Mouse (Mus musculus) kidney, adult 2 months (tissue): Measurements from ENCODE around the gene Sox5. TPM values are rescaled to one million over a fixed set of nuclear protein-coding genes. Genes with fewer than 3 reads are reported as not detected.

Experiments used
- DNase-seq: peaks from one replicate; pipeline ENCODE4 v3.0.0; 2021
- H3K27ac ChIP-seq: fragments of 200-500 bp; 2 replicates; pipeline ENCODE4 v1.5.1; 2012; ENCODE audit warnings: low read depth, low read length, control low read depth, inconsistent platforms; ENCODE audit not compliant: insufficient read depth
- H3K27me3 ChIP-seq: fragments of 200-500 bp; replicated peaks from 2 replicates; pipeline ENCODE4 v1.6.1; 2012; ENCODE audit warnings: mild to moderate bottlenecking, moderate library complexity, low read length, inconsistent platforms; ENCODE audit not compliant: control insufficient read depth, insufficient read depth
- H3K36me3 ChIP-seq: fragments of 200-500 bp; 2 replicates; pipeline ENCODE4 v1.6.1; 2012; ENCODE audit warnings: mild to moderate bottlenecking, moderate library complexity, low read length, inconsistent platforms; ENCODE audit not compliant: control insufficient read depth, insufficient read depth
- H3K4me1 ChIP-seq: fragments of 200-500 bp; 2 replicates; pipeline ENCODE4 v1.6.1; 2011; ENCODE audit warnings: low read length; ENCODE audit not compliant: control insufficient read depth, insufficient read depth
- H3K4me3 ChIP-seq: fragments of 200-500 bp; 2 replicates; pipeline ENCODE4 v1.5.1; 2011; ENCODE audit warnings: mild to moderate bottlenecking, low read depth, low read length, control low read depth; ENCODE audit not compliant: insufficient read depth
- CTCF ChIP-seq: fragments of 200-500 bp; conservative IDR thresholded peaks from 2 replicates; pipeline ENCODE4 v1.5.1; 2011; ENCODE audit warnings: low read depth, mild to moderate bottlenecking, control low read depth, low read length, moderate library complexity, mixed read lengths; ENCODE audit not compliant: insufficient read depth, insufficient read length
- POLR2A ChIP-seq: fragments of 200-500 bp; IDR thresholded peaks from one replicate; pipeline ENCODE4 v1.6.1; 2011; ENCODE audit warnings: low read depth, low read length, control low read depth
- WGBS: fragments of 180-500 bp; shearing (Covaris S2); methylation state at CpG from one replicate; pipeline ENCODE4 v1.1.7; 2018; 5-methylcytosine and 5-hydroxymethylcytosine counted together
- polyA plus RNA-seq: library from polyadenylated mRNA; depleted of rRNA; stranded (reverse); fragments of >200 nt; gene quantifications from 2 replicates; pipeline ENCODE4 v1.2.3, GENCODE M21; 2012

Sox5 gene
- polyA plus RNA-seq, 1 experiment = 2.9 TPM

DNA sequence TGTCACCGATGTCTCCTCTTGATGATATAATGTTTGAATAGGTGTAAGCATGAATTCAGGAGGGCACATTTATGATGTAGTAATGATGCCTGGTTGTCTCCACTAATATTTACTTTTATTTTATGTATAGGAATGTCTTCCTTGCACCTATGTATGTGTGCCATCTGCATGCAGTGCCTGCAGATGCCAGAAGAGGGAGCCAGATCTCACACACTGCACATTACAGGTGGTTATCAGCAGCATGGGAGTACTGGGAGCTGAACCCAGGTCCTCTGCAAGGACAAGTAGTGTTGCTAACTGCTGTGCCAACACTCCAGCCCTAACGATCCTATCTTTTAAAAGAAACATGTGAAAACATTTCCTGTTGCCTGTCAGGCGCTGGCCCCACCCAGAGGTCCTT lies 442.2 kb downstream of the Sox5 start:
- Histone ChIP-seq H3K4me3 (no peak overlapping the region), H3K27me3 (no peaks in the 10 kb centered on the region), H3K36me3 (no peaks in the 10 kb centered on the region), H3K27ac (no peak overlapping the region), H3K4me1 (no peaks in the 10 kb centered on the region)
- no peak for TF ChIP-seq POLR2A
- peak; percentile 24; the same call in 1 of the 2 replicates for TF ChIP-seq CTCF
- no peak for DNase-seq
- 89% methylated on average over 3 of the region's 3 CpGs for WGBS

DNA sequence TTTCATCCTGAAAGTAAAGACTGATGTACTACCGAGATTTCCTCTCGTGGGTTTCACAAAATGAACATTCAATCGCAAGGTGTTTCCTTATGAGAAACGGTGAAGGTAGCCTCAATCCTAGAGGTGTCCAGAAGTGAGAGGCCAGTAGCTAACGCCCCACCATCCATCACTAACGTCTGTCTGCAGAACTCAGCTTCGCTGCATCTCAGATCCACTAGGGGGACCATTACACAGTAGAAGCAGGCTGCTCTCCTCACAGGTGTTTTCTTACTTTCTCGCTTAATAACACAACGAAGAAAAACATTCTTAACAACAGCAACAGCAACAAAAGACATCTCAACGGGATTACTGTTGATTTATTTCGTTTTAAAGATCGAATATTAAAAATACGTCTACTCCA lies 442.8 kb downstream of the Sox5 start:
- Histone ChIP-seq H3K4me1 (no peaks in the 10 kb centered on the region), H3K27ac (no peak overlapping the region), H3K4me3 (no peak overlapping the region), H3K36me3 (no peaks in the 10 kb centered on the region), H3K27me3 (no peaks in the 10 kb centered on the region)
- DNase-seq = peak; percentile 11
- 66% methylated on average over 13 of the region's 13 CpGs for WGBS
- peak; percentile 45; the same call in 1 of the 2 replicates for TF ChIP-seq CTCF
- TF ChIP-seq POLR2A = no peak

DNA sequence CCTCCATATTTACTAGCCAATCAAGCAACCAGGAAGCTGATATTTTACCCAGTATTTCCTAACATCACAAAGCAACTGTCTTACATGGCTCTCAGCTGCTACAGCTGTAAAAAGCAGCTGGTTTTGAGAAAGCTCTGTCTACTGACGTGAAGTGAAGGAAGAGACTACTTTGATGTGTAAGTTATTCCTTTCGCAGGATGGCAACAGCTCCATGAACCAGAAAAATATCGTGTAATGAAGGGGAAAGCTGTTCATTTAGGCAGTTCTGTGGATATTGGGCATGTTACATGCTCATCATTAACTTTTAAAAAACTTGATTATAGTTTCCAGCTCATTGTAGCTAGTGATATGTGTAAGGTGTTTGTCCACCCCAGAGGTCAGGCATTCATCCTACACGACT lies 443.6 kb downstream of the Sox5 start:
- 82% methylated on average over 4 of the region's 4 CpGs for WGBS
- DNase-seq = no peak
- no peaks in the 10 kb centered on the region for H3K4me1 ChIP-seq
- no peak overlapping the region for H3K4me3 ChIP-seq
- no peaks in the 10 kb centered on the region for H3K27me3 ChIP-seq
- no peak for TF ChIP-seq POLR2A
- no peak for TF ChIP-seq CTCF
- H3K27ac ChIP-seq = no peak overlapping the region
- H3K36me3 ChIP-seq = no peaks in the 10 kb centered on the region

DNA sequence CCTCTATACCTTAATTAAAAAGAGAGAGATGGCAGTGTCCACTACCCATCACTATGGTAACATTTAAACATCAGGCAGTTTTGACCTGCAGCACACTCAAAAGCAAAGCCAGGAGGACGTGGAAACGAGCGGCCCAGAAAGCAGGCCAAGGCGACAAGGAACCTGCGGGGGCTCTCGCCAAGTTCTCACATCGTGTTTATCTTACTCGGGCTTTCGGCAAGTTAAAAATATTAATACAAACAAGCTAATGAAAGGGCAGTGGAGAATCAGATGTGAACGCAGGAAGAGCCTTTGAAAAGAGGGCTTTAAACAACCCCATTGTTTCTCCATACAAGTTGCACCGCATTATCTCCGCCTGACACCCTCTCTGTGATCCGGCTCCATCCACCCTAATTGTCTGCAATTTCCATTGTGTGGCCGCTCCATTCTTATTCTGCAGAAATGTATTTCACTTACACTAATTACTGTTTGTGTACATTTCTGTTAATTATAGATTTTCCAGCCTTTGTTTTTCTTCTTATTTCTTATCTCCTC lies 444.3 kb downstream of the Sox5 start:
- Histone ChIP-seq H3K36me3 (no peaks in the 10 kb centered on the region), H3K27me3 (no peaks in the 10 kb centered on the region), H3K27ac (no peak overlapping the region), H3K4me1 (no peaks in the 10 kb centered on the region), H3K4me3 (no peak overlapping the region)
- no peak for DNase-seq
- 59% methylated on average over 14 of the region's 14 CpGs for WGBS
- TF ChIP-seq POLR2A = no peak
- no peak for TF ChIP-seq CTCF

DNA sequence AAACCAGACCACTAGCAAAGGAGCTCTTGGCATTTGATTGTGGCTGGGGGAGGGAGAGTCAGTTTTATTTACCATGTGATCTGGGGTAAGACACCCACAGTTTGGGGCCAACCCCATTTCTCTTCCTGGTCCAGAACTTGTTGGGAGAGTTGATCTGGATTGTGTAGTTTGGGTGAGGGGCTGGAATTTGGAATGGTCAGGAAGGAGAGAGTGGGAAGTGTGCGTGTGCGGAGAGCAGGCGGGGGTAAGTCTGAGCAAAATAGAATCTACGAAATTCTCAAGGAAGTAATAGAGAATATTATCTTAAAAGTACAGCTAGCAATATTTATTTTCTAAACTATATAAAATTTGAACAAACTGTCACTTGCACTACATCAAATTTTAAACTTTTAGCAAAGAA lies 445.0 kb downstream of the Sox5 start:
- Histone ChIP-seq H3K27ac (no peak overlapping the region), H3K4me1 (no peaks in the 10 kb centered on the region), H3K36me3 (no peaks in the 10 kb centered on the region), H3K27me3 (no peaks in the 10 kb centered on the region), H3K4me3 (no peak overlapping the region)
- 91% methylated on average over 4 of the region's 4 CpGs for WGBS
- DNase-seq = no peak
- TF ChIP-seq POLR2A (no peak), CTCF (no peak)

DNA sequence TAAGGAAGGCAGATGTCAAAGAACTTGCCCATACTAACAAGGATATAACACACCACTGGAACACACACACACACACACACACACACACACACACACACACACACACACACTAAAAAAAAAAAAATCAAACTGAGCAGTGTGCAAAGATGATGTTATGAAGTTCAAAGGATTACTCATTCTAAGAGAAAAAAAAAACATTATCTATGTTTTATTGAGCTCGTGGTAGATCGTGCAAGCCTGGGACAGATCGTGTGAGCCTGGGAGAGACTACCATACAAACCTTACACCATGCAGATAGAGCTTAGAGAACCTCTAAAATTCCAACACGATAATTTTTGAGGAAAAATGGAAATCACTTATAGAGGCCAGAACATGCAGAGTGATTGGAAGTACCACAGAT lies 448.6 kb downstream of the Sox5 start:
- no peak overlapping the region for H3K27ac ChIP-seq
- no peak overlapping the region for H3K4me3 ChIP-seq
- no peaks in the 10 kb centered on the region for H3K4me1 ChIP-seq
- DNase-seq = no peak
- TF ChIP-seq CTCF = no peak
- no peak for TF ChIP-seq POLR2A
- H3K36me3 ChIP-seq = no peaks in the 10 kb centered on the region
- H3K27me3 ChIP-seq = no peaks in the 10 kb centered on the region
- 86% methylated on average over 4 of the region's 4 CpGs for WGBS

DNA sequence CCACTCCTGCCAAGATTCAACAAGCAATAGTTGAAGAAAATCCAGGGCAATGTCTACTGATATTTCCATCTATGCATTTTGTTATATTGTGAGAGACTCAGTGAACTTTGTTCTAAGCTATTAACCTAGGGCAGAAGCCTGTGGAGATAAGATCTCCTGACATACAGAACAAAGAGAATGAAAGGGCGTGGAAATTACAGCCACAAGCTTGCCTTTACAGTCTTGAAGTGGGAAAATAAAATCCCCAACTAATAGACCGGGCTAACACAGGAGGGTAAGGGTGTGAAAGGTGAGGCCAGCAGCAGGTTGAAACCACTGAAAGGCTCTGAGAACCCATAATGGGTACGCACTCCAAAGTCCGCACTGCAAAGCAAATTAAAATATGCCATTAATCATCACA lies 449.8 kb downstream of the Sox5 start:
- no peak for DNase-seq
- Histone ChIP-seq H3K36me3 (no peaks in the 10 kb centered on the region), H3K27me3 (no peaks in the 10 kb centered on the region), H3K4me3 (no peak overlapping the region), H3K27ac (no peak overlapping the region), H3K4me1 (no peaks in the 10 kb centered on the region)
- TF ChIP-seq POLR2A (no peak), CTCF (no peak)
- WGBS = 86% methylated on average over 4 of the region's 4 CpGs

DNA sequence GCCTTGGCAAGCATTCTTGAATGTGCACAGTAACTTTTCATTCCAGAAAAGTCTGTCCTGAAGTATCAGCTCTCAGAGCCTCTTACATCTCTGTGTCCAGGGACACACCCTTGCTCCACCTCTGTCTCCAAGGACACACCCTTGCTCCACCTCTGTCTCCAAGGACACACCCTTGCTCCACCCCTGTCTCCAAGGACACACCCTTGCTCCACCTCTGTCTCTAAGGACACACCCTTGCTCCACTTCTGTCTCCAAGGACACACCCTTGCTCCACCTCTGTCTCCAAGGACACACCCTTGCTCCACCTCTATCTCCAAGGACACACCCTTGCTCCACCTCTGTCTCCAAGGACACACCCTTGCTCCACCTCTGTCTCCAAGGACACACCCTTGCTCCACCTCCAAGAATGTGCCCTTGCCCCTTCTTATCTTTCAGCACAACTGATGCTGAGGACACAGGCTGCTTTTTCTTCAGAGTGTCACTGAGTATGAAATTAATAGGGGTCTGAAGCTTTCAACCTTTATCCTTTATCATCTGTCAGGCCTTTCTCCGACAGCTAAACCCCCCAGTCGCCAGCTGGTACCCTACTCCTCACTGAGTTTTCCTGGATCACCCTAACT lies 452.4 kb downstream of the Sox5 start:
- Histone ChIP-seq H3K4me3 (no peak overlapping the region), H3K36me3 (no peaks in the 10 kb centered on the region), H3K27me3 (no peaks in the 10 kb centered on the region), H3K27ac (no peak overlapping the region), H3K4me1 (no peaks in the 10 kb centered on the region)
- no peak for DNase-seq
- 71% methylated on average over 2 of the region's 2 CpGs for WGBS
- no peak for TF ChIP-seq CTCF
- no peak for TF ChIP-seq POLR2A
